Mouse (Mus musculus): ENCODE data around the gene Wnk1. TPM values are rescaled to one million over a fixed set of nuclear protein-coding genes. Genes with fewer than 3 reads are reported as not detected.
A peak's percentile ranks its signal among the peaks of the same experiment; 100 is the strongest.

The Wnk1 gene
- polyA plus RNA-seq, 1 experiment from 2014 or later = 72.7 TPM

GRCm38 (mm10) chr6:119922136-119922535 lies 116.3 kb downstream of the Wnk1 start:
- no peak overlapping the region for H3K9ac ChIP-seq (replicated peaks; ENCODE audit: low read depth)
- DNase-seq (ENCODE audit: low spot score) (no peak), ATAC-seq (no peak)
- H3K27ac ChIP-seq (ENCODE audit: low read length) = no peak overlapping the region
- H3K36me3 ChIP-seq (ENCODE audit: insufficient read depth, low read length) = peaks cover 37% of the 10 kb centered on the region; the same call in 1 of the 2 replicates
- H3K4me1 ChIP-seq (ENCODE audit: insufficient read depth, low read depth, low read length) = no peaks in the 10 kb centered on the region
- no peak overlapping the region for H3K4me2 ChIP-seq (replicated peaks; ENCODE audit: low read depth, low read length)
- 82% methylated on average over 3 of the region's 3 CpGs for WGBS
- no peaks in the 10 kb centered on the region for H3K9me3 ChIP-seq (ENCODE audit: low read length)
- no peaks in the 10 kb centered on the region for H3K27me3 ChIP-seq (replicated peaks; ENCODE audit: insufficient read depth, low read length)
- TF ChIP-seq CTCF (IDR thresholded peaks at IDR 0.05) (no peak), EP300 (IDR thresholded peaks at IDR 0.05) (no peak)
- no peak overlapping the region for H3K4me3 ChIP-seq (ENCODE audit: low read depth, low read length)

GRCm38 (mm10) chr6:119918561-119919181 lies 119.8 kb downstream of the Wnk1 start:
- ATAC-seq (no peak), DNase-seq (ENCODE audit: low spot score) (peak; percentile 42)
- no peak overlapping the region for H3K9ac ChIP-seq (replicated peaks; ENCODE audit: low read depth)
- no peaks in the 10 kb centered on the region for H3K4me1 ChIP-seq (ENCODE audit: insufficient read depth, low read depth, low read length)
- WGBS = 74% methylated on average over 16 of the region's 16 CpGs
- no peak overlapping the region for H3K4me3 ChIP-seq (ENCODE audit: low read depth, low read length)
- H3K36me3 ChIP-seq (ENCODE audit: insufficient read depth, low read length) = peaks cover 32% of the 10 kb centered on the region
- no peaks in the 10 kb centered on the region for H3K27me3 ChIP-seq (replicated peaks; ENCODE audit: insufficient read depth, low read length)
- no peak overlapping the region for H3K4me2 ChIP-seq (replicated peaks; ENCODE audit: low read depth, low read length)
- H3K9me3 ChIP-seq (ENCODE audit: low read length) = no peaks in the 10 kb centered on the region
- TF ChIP-seq CTCF (IDR thresholded peaks at IDR 0.05) (no peak), EP300 (IDR thresholded peaks at IDR 0.05) (no peak)
- no peak overlapping the region for H3K27ac ChIP-seq (ENCODE audit: low read length)

GRCm38 (mm10) chr6:119915710-119916109 lies 122.8 kb downstream of the Wnk1 start:
- no peaks in the 10 kb centered on the region for H3K4me1 ChIP-seq (ENCODE audit: insufficient read depth, low read depth, low read length)

GRCm38 (mm10) chr6:119912046-119912445 lies 126.4 kb downstream of the Wnk1 start:
- H3K4me3 ChIP-seq (ENCODE audit: low read depth, low read length) = no peak overlapping the region
- DNase-seq (ENCODE audit: low spot score) (peak; percentile 22), ATAC-seq (no peak)
- no peak overlapping the region for H3K4me2 ChIP-seq (replicated peaks; ENCODE audit: low read depth, low read length)
- H3K27ac ChIP-seq (ENCODE audit: low read length) = no peak overlapping the region
- H3K4me1 ChIP-seq (ENCODE audit: insufficient read depth, low read depth, low read length) = no peaks in the 10 kb centered on the region
- WGBS = 61% methylated on average over 5 of the region's 5 CpGs
- TF ChIP-seq CTCF (IDR thresholded peaks at IDR 0.05) (no peak), EP300 (IDR thresholded peaks at IDR 0.05) (no peak)
- H3K36me3 ChIP-seq (ENCODE audit: insufficient read depth, low read length) = peaks cover 9% of the 10 kb centered on the region
- H3K27me3 ChIP-seq (replicated peaks; ENCODE audit: insufficient read depth, low read length) = no peaks in the 10 kb centered on the region
- H3K9me3 ChIP-seq (ENCODE audit: low read length) = no peaks in the 10 kb centered on the region
- H3K9ac ChIP-seq (replicated peaks; ENCODE audit: low read depth) = no peak overlapping the region

More at GRCm38 (mm10) chr6:119915710-119916109, 122.8 kb downstream of the Wnk1 start:
- Histone ChIP-seq H3K9me3 (ENCODE audit: low read length) (no peaks in the 10 kb centered on the region), H3K36me3 (ENCODE audit: insufficient read depth, low read length) (peaks cover 22% of the 10 kb centered on the region), H3K27me3 (replicated peaks; ENCODE audit: insufficient read depth, low read length) (no peaks in the 10 kb centered on the region), H3K27ac (ENCODE audit: low read length) (no peak overlapping the region), H3K4me3 (ENCODE audit: low read depth, low read length) (no peak overlapping the region), H3K9ac (replicated peaks; ENCODE audit: low read depth) (no peak overlapping the region), H3K4me2 (replicated peaks; ENCODE audit: low read depth, low read length) (no peak overlapping the region)
- WGBS = 91% methylated on average over 5 of the region's 5 CpGs
- TF ChIP-seq CTCF (IDR thresholded peaks at IDR 0.05) (no peak), EP300 (IDR thresholded peaks at IDR 0.05) (no peak)
- ATAC-seq (no peak), DNase-seq (ENCODE audit: low spot score) (no peak)

GRCm38 (mm10) chr6:119905461-119905860 lies 133.0 kb downstream of the Wnk1 start:
- Histone ChIP-seq H3K9me3 (ENCODE audit: low read length) (no peaks in the 10 kb centered on the region), H3K9ac (replicated peaks; ENCODE audit: low read depth) (no peak overlapping the region), H3K36me3 (ENCODE audit: insufficient read depth, low read length) (no peaks in the 10 kb centered on the region), H3K27me3 (replicated peaks; ENCODE audit: insufficient read depth, low read length) (no peaks in the 10 kb centered on the region), H3K4me2 (replicated peaks; ENCODE audit: low read depth, low read length) (no peak overlapping the region), H3K4me1 (ENCODE audit: insufficient read depth, low read depth, low read length) (peaks cover 5% of the 10 kb centered on the region), H3K27ac (ENCODE audit: low read length) (no peak overlapping the region), H3K4me3 (ENCODE audit: low read depth, low read length) (no peak overlapping the region)
- no peak for ATAC-seq
- DNase-seq (ENCODE audit: low spot score) = no peak
- 87% methylated on average over 5 of the region's 5 CpGs for WGBS
- TF ChIP-seq CTCF (IDR thresholded peaks at IDR 0.05) = no peak

- peak overlapping the region; percentile 87 for H3K9ac ChIP-seq (replicated peaks; ENCODE audit: low read depth)
- no peak for TF ChIP-seq EP300 (IDR thresholded peaks at IDR 0.05)
- H3K27ac ChIP-seq (ENCODE audit: low read length) = peak overlapping the region; percentile 92
- peaks cover 5% of the 10 kb centered on the region for H3K4me1 ChIP-seq (ENCODE audit: insufficient read depth, low read depth, low read length)
- peak overlapping the region; percentile 74 for H3K4me3 ChIP-seq (ENCODE audit: low read depth, low read length)
- no peaks in the 10 kb centered on the region for H3K36me3 ChIP-seq (ENCODE audit: insufficient read depth, low read length)
- peak overlapping the region; percentile 78 for H3K4me2 ChIP-seq (replicated peaks; ENCODE audit: low read depth, low read length)
- H3K9me3 ChIP-seq (ENCODE audit: low read length) = no peaks in the 10 kb centered on the region
- 14% methylated on average over 15 of the region's 15 CpGs for WGBS
- ATAC-seq (peak; percentile 54; the same call in 1 of the 2 replicates), DNase-seq (ENCODE audit: low spot score) (peak; percentile 70)
- H3K27me3 ChIP-seq (replicated peaks; ENCODE audit: insufficient read depth, low read length) = no peaks in the 10 kb centered on the region
Observed at GRCm38 (mm10) chr6:119903081-119903789, 135.2 kb downstream of the Wnk1 start.
